Mouse (Mus musculus) layer of hippocampus, adult 11-12 months (tissue): ENCODE data around the gene Metap1.
"Not testable (repeated sequence)": the region's sequence is repeated elsewhere in the genome, so short reads cannot be mapped to it uniquely, and the experiment has no call there.

Experiments used
- DNase-seq: peaks from one replicate; pipeline ENCODE4 v3.0.0; 2022; ENCODE audit warnings: low spot score

Gene Metap1

DNA sequence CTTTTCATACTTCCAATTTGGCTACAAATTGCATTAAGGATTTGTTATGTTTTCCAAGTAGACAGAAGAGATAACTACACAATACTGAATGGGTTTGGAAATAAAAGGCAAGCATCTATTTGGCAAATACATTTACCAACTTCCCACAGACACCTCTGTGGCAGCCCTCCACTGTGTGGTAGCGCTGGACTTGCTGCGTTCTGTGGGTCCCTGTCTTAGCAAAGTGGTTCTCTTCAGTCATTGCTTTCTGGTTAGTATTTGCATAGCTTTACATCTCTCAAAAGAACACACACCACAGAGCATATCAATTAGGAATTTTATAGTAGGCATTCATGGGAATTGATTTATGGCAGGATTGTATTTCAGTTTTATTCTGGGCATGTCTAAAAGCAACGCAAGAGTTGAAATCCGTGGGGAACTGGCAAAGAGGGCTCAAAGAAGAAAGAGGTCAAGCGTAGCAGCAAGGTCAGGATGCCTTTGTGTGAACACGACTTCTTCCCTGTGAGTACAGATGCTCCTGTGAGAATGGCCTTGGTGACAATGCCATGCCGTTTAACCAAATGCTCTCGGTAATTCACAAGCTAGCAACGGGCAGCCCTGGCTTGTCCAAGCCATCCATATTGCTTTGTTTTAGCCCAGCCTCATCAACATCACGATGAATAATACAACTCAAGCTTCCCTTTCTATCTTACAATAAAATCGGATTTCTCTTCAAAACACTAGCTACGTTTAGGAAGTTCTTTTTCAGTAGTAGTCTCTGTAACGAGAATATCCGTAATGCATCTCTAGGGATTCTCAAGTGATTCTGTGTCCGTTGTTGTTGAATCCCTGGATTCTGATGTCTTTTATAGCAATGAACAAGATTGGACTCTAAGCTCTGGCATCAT is 10.8 kb upstream of the Metap1 start:
- no peak for DNase-seq

DNA sequence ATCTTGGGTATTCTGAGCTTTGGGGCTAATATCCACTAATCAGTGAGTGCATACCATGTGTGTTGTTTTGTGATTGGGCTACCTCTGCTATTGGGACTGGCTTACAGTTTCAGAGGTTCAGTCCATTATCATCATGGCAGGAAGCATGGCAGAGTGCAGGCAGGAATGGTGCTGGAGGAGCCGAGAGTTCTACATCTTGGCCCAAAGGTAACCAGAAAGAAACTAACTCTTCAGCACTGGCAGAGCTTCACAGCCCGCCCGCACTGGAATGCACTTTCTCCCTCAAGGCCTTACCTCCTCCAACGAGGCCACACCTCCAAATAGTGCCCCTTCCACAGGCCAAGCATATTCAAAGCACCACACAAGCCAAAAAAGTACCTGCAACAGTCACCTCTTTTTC is 9.4 kb upstream of the Metap1 start:
- no peak for DNase-seq

GRCm38 (mm10) chr3:138495166-138496145 is 6.1 kb upstream of the Metap1 start:
- no peak for DNase-seq

- no peak for DNase-seq
Observed at GRCm38 (mm10) chr3:138494565-138494964, 5.2 kb upstream of the Metap1 start.

- no peak for DNase-seq
Observed at GRCm38 (mm10) chr3:138493668-138494067, 4.4 kb upstream of the Metap1 start.

GRCm38 (mm10) chr3:138490034-138490337 is 671 bp upstream of the Metap1 start:
- DNase-seq: no peak

GRCm38 (mm10) chr3:138488584-138489326 is 560 bp downstream of the Metap1 start:
- no peak for DNase-seq

- no peak for DNase-seq
Observed at GRCm38 (mm10) chr3:138483240-138483639, 6.1 kb downstream of the Metap1 start.

- no peak for DNase-seq
Observed at GRCm38 (mm10) chr3:138481526-138482284, 7.6 kb downstream of the Metap1 start.

DNA sequence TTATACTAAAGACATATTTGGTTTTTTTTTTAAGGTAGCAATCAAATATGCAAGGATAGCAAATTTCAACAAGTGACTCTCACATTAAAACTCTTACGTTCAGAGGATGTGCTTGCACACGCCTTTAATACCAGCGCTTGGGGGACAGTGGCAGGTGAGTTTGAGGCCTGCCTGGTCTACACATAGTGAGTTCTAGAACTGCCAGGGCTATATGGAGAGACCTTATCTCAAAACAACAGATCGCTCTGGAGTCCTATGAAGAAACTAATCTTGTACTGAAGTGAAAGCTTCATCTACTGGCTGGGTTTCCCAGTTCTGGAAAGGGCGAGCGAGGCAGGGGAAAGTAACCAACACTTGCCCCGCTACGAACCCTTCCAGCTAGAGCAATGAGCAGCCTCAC is 9.8 kb downstream of the Metap1 start:
- no peak for DNase-seq

- no peak for DNase-seq
Observed at GRCm38 (mm10) chr3:138471066-138471465, 18.2 kb downstream of the Metap1 start.

DNA sequence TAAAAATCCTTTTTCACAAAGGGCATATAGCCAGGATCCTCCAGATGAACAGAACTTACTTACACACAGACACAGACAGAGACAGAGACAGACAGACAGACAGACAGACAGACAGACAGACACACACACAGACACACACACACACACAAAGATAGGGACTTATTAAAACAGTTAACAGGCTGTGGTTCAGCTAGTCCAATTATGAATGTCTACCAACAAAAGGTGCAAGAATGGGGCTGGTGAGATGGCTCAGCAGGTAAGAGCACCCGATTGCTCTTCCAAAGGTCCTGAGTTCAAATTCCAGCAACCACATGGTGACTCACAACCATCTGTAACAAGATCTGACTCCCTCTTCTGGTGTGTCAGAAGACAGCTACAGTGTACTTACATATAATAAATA is 22.7 kb downstream of the Metap1 start:
- not testable (repeated sequence) for DNase-seq

DNA sequence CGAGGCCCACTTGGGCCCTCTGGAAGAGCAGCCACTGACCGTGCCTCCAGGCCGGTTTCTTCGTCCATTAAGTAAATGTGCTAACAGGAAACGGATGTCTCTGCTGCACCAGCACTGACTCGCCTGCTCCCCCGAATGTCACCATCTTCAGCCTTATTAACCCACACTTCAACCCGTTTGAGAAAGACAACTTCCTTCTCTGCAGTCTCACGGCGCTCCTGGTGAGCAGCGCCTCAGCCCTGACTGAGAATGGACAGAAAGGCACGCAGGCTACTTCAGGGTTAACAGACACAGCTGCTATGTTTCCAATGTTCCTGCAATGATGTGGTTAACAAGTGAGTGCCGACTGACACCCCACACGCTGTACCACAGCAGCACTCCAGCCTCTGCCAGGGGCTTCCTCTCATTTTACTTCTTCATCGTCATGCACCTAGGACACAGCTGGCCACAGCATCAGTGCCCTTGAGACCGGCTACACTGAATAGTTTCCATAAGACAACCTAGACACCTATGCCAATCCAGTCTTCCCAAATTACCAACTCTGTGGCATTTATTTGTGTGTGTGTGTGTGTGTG is 24.7 kb downstream of the Metap1 start:
- DNase-seq: no peak

DNA sequence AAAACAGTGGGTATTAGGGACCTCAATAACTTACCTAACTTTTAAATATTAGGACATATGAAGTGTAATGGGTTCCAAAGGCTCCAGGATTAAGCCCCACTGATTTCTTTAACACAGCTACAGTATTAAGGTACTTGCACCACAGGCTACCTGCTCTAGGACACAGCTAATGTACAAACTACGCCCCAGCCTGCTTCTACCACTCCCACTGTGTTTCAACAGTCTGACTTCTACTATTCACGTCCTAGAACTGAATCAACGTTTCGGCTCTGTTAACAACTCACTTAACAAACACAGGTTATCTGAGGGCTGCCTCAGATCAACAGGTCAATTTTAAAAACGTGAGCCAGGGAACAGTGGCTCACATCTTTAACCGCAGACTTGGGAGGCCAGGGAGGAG is 25.5 kb downstream of the Metap1 start:
- DNase-seq: no peak

- no peak for DNase-seq
Observed at GRCm38 (mm10) chr3:138463137-138463536, 26.2 kb downstream of the Metap1 start.

- DNase-seq: no peak
Observed at GRCm38 (mm10) chr3:138461832-138462231, 27.5 kb downstream of the Metap1 start.

DNA sequence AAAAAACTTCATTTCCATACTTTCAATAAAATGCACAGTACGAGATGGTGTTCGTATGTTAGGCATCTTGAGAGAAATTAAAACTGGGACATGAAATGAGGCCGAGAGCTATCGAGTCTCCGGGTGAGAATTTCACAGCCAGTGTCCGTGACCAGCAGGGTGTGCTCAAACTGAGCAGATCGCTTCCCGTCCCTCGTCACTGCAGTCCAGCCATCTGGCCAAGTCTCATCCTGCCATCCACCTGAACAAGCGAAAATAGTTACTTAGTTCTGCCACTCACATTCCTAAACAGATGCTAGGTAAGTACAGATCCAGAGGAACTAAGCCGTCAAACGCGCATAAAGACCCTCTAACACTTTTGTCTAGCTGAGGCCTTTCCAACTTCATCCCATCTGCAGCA is 29.1 kb downstream of the Metap1 start:
- DNase-seq: no peak

- DNase-seq: peak; percentile 35
Observed at GRCm38 (mm10) chr3:138458441-138458840, 30.9 kb downstream of the Metap1 start.

- DNase-seq: no peak
Observed at GRCm38 (mm10) chr3:138454711-138455435, 34.4 kb downstream of the Metap1 start.

- no peak for DNase-seq
Observed at GRCm38 (mm10) chr3:138454234-138454633, 35.1 kb downstream of the Metap1 start.
